Mouse (Mus musculus) forebrain, postnatal 0 days (tissue): ENCODE measurements at regions not wholly inside any gene's neighbourhood (a gene's known extent, or its start where the extent isn't known, plus 50 kb on each side); places are given as distances from the start of the nearest gene placed in this dataset.

ENCODE experiments used
- ATAC-seq: fragments of 200-750 bp; cut with Nextera tagmentation; 2 replicates; pipeline ENCODE4 v1.8.0; 2017; ENCODE audit warnings: mild to moderate bottlenecking, moderate library complexity
- DNase-seq: peaks from one replicate; pipeline ENCODE4 v3.0.0-alpha.2; 2015
- H3K27ac ChIP-seq: fragments of 300-500 bp; sonication (generic); 2 replicates; pipeline ENCODE4 v1.5.1; 2014; ENCODE audit warnings: low read depth, mild to moderate bottlenecking, antibody characterized with exemption, low read length, moderate library complexity, mixed read lengths
- H3K27me3 ChIP-seq: fragments of 300-500 bp; sonication (generic); 2 replicates; pipeline ENCODE4 v1.6.1; 2014; ENCODE audit warnings: mild to moderate bottlenecking, low read length, mixed read lengths; ENCODE audit not compliant: insufficient read depth
- H3K36me3 ChIP-seq: fragments of 300-500 bp; sonication (generic); 2 replicates; pipeline ENCODE4 v1.6.1; 2014; ENCODE audit warnings: mild to moderate bottlenecking, moderate library complexity; ENCODE audit not compliant: insufficient read depth
- H3K4me1 ChIP-seq: fragments of 300-500 bp; sonication (generic); 2 replicates; pipeline ENCODE4 v1.6.1; 2014; ENCODE audit warnings: antibody characterized with exemption; ENCODE audit not compliant: insufficient read depth
- H3K4me2 ChIP-seq: fragments of 300-500 bp; sonication (generic); 2 replicates; pipeline ENCODE4 v1.6.1; 2014; ENCODE audit warnings: low read depth, mild to moderate bottlenecking, moderate library complexity
- H3K4me3 ChIP-seq: fragments of 300-500 bp; sonication (generic); 2 replicates; pipeline ENCODE4 v1.5.1; 2014; ENCODE audit warnings: low read depth, low read length, mixed read lengths
- H3K9ac ChIP-seq: fragments of 300-500 bp; sonication (generic); 2 replicates; pipeline ENCODE4 v1.6.1; 2014; ENCODE audit warnings: mild to moderate bottlenecking
- H3K9me3 ChIP-seq: fragments of 300-500 bp; sonication (generic); 2 replicates; pipeline ENCODE4 v1.6.1; 2016; ENCODE audit warnings: low read length
- CTCF ChIP-seq: sonication (generic); IDR thresholded peaks from 2 replicates; pipeline ENCODE4 v1.5.1; 2016; ENCODE audit warnings: antibody characterized with exemption, control low read depth, low read depth
- WGBS: fragments of 180-500 bp; shearing (Covaris S2); extraction: QIAGEN DNeasy Blood & Tissue Kit; methylation state at CpG from one replicate; pipeline ENCODE4 v1.1.7; 2014; 5-methylcytosine and 5-hydroxymethylcytosine counted together

- H3K4me2 ChIP-seq, result no peak overlapping the region
- no peak for TF ChIP-seq CTCF
Observed at GRCm38 (mm10) chr5:114512756-114513155, 55.1 kb upstream of the Fam222a start.

DNA sequence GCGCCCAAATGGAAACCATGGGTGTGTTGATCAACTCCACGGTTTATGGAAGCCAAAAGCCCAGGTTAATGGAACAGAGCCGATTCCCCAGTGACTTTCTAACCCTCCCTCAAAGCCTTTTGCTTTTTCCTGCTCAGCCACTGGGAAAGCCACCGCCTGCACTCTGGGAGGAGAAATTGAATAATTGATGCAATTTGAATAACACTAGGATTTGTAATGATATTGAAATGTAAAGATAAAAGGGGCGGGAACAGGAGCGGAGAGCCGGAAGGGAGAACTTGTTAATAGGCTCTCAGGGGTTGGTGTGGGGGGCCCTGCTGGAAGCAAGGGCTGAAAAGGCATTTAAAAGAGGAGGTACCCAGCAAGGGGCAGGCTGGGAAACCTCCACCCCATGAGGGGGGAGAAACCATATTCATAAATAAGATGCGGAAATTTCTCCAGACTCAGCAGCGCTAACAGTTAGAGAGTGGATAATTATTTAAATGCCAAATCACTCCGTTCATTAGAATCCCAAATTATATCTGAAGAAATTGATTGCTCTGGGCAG is 53.8 kb upstream of the Fam222a start:
- TF ChIP-seq CTCF, result no peak
- H3K9ac ChIP-seq, result no peak overlapping the region
- DNase-seq (no peak), ATAC-seq (no peak)
- H3K27me3 ChIP-seq, result peaks cover 13% of the 10 kb centered on the region
- H3K4me3 ChIP-seq, result peak overlapping the region; percentile 11; the same call in 1 of the 2 replicates
- 5% methylated on average over 10 of the region's 10 CpGs for WGBS
- peak overlapping the region; percentile 15; the same call in 1 of the 2 replicates for H3K4me2 ChIP-seq
- no peaks in the 10 kb centered on the region for H3K4me1 ChIP-seq
- no peaks in the 10 kb centered on the region for H3K9me3 ChIP-seq
- no peak overlapping the region for H3K27ac ChIP-seq
- H3K36me3 ChIP-seq, result no peaks in the 10 kb centered on the region

More at GRCm38 (mm10) chr5:114512756-114513155, 55.1 kb upstream of the Fam222a start:
- Histone ChIP-seq H3K27ac (no peak overlapping the region), H3K4me3 (no peak overlapping the region), H3K9me3 (no peaks in the 10 kb centered on the region), H3K4me1 (no peaks in the 10 kb centered on the region), H3K36me3 (no peaks in the 10 kb centered on the region), H3K9ac (no peak overlapping the region), H3K27me3 (peaks cover 13% of the 10 kb centered on the region)
- DNase-seq, result no peak
- no peak for ATAC-seq
- 21% methylated on average over 9 of the region's 9 CpGs for WGBS

DNA sequence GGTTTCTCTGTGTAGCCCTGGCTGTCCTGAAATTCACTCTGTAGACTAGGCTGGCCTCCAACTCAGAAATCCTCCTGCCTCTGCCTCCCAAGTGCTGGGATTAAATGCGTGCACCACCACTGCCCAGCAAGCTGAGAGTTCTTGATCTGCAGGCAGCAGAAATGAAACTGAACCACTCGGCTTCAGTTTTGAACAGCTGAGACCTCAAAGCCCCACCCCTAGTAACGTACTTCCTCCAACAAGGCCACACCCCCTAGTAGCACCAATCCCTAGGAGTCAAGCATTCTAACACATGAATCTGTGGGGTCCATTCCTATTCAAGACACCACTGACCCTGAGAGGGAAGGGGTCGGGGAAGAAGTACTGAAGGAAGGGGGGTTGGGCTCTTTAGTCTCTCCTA is 50.8 kb upstream of the Fam222a start:
- H3K4me3 ChIP-seq, result no peak overlapping the region
- no peak for ATAC-seq

GRCm38 (mm10) chr5:114518012-114518411 is 49.8 kb upstream of the Fam222a start:
- H3K9me3 ChIP-seq, result no peaks in the 10 kb centered on the region
- no peak for ATAC-seq

More for the DNA sequence above, 50.8 kb upstream of the Fam222a start:
- Histone ChIP-seq H3K36me3 (no peaks in the 10 kb centered on the region), H3K9ac (no peak overlapping the region), H3K4me1 (no peaks in the 10 kb centered on the region), H3K27me3 (peaks cover 13% of the 10 kb centered on the region), H3K9me3 (no peaks in the 10 kb centered on the region), H3K4me2 (no peak overlapping the region), H3K27ac (no peak overlapping the region)
- no peak for TF ChIP-seq CTCF
- no peak for DNase-seq
- WGBS, result 93% methylated on average over 4 of the region's 4 CpGs

More at GRCm38 (mm10) chr5:114518012-114518411, 49.8 kb upstream of the Fam222a start:
- Histone ChIP-seq H3K4me3 (no peak overlapping the region), H3K27ac (no peak overlapping the region), H3K4me2 (no peak overlapping the region), H3K36me3 (no peaks in the 10 kb centered on the region), H3K9ac (no peak overlapping the region), H3K27me3 (peaks cover 9% of the 10 kb centered on the region), H3K4me1 (no peaks in the 10 kb centered on the region)
- DNase-seq, result no peak
- WGBS, result 98% methylated on average over 2 of the region's 2 CpGs
- no peak for TF ChIP-seq CTCF
